In genomic region chr2:153528571-153529364, GRCm38 (mm10) we compare ENCODE assay signal across 9 mouse cellular contexts. TPM values are rescaled to one million over a fixed set of nuclear protein-coding genes. Genes with fewer than 3 reads are reported as not detected.
DNase-seq lines count a peak whose midpoint lies in the region; ATAC-seq and TF ChIP-seq lines count a peak whose summit lies in the region.
"Had no signal": no experiment of that assay in that cellular context is flagged by ENCODE, and none has a peak within 500 bp of the region (broad histone marks: within the 10 kb centered on the region; RNA-seq: fewer than 3 reads in every experiment).

No protein-coding gene starts in this region.

- WGBS in hindbrain, postnatal 0 days = 0% methylated on average over 18 of the region's 70 CpGs
- WGBS in liver, postnatal 0 days (ENCODE audit: insufficient replicate concordance) = 2% methylated on average over 21 of the region's 70 CpGs

- ATAC-seq in megakaryocyte, adult 5-6 weeks (ENCODE audit: poor library complexity, severe bottlenecking) = no peak
- ATAC-seq in hindbrain, postnatal 0 days = peak; percentile 61
- ATAC-seq in liver, postnatal 0 days = peak; percentile 51
- ATAC-seq in activated CD4-positive, CD25-positive, alpha-beta regulatory T cell, adult 4 months = no peak

- H3K27me3 ChIP-seq in megakaryocyte, embryonic 14.5 days (replicated peaks) = no peaks in the 10 kb centered on the region
- no peaks in the 10 kb centered on the region for H3K27me3 ChIP-seq in hindbrain, postnatal 0 days (ENCODE audit: insufficient read depth, low read length)
- H3K27me3 ChIP-seq in liver, postnatal 0 days (ENCODE audit: insufficient read depth, low read length) = peaks cover 19% of the 10 kb centered on the region; the same call in 1 of the 2 replicates

- peaks cover 25% of the 10 kb centered on the region for H3K36me3 ChIP-seq in megakaryocyte, embryonic 14.5 days (replicated peaks; ENCODE audit: low read length)
- no peaks in the 10 kb centered on the region for H3K36me3 ChIP-seq in hindbrain, postnatal 0 days (ENCODE audit: insufficient read depth, low read length)
- no peaks in the 10 kb centered on the region for H3K36me3 ChIP-seq in liver, postnatal 0 days (replicated peaks; ENCODE audit: insufficient read depth, low read length)

- H3K27ac ChIP-seq in embryonic fibroblast, embryonic 13.5 days (ENCODE audit: insufficient read depth, low read length) = no peak overlapping the region
- H3K27ac ChIP-seq in hindbrain, postnatal 0 days = peak overlapping the region; percentile 88
- peak overlapping the region; percentile 62 for H3K27ac ChIP-seq in liver, postnatal 0 days (ENCODE audit: low read depth)

- H3K4me1 ChIP-seq in megakaryocyte, embryonic 14.5 days = peaks cover 73% of the 10 kb centered on the region
- H3K4me1 ChIP-seq in embryonic fibroblast, embryonic 13.5 days (ENCODE audit: control insufficient read depth, insufficient read depth, low read length) = no peaks in the 10 kb centered on the region
- H3K4me1 ChIP-seq in hindbrain, postnatal 0 days (ENCODE audit: insufficient read depth, low read length) = peaks cover 8% of the 10 kb centered on the region; the same call in 1 of the 2 replicates
- peaks cover 36% of the 10 kb centered on the region for H3K4me1 ChIP-seq in liver, postnatal 0 days (ENCODE audit: insufficient read depth)

- no peak for TF ChIP-seq CTCF in embryonic fibroblast, embryonic 13.5 days (IDR thresholded peaks at IDR 0.05; ENCODE audit: borderline replicate concordance, insufficient read depth, low read length)
- TF ChIP-seq CTCF in hindbrain, postnatal 0 days (IDR thresholded peaks at IDR 0.05; ENCODE audit: low read depth) = no peak
- TF ChIP-seq CTCF in liver, postnatal 0 days (IDR thresholded peaks at IDR 0.05; ENCODE audit: low read depth) = no peak

- H3K4me3 ChIP-seq in megakaryocyte, embryonic 14.5 days (replicated peaks) = peak overlapping the region; percentile 96
- peak overlapping the region; percentile 44 for H3K4me3 ChIP-seq in embryonic fibroblast, embryonic 13.5 days (ENCODE audit: insufficient read depth, low read length)
- H3K4me3 ChIP-seq in hindbrain, postnatal 0 days (ENCODE audit: low read length) = peak overlapping the region; percentile 86
- peak overlapping the region; percentile 75 for H3K4me3 ChIP-seq in liver, postnatal 0 days (ENCODE audit: low read depth, low read length)

- TF ChIP-seq EP300 in liver, postnatal 0 days (IDR thresholded peaks at IDR 0.05; ENCODE audit: low read depth) = no peak

- H3K4me2 ChIP-seq in hindbrain, postnatal 0 days (ENCODE audit: low read depth, low read length) = peak overlapping the region; percentile 69
- H3K4me2 ChIP-seq in liver, postnatal 0 days (ENCODE audit: low read depth, low read length) = peak overlapping the region; percentile 99

- peak overlapping the region; percentile 92 for H3K9ac ChIP-seq in hindbrain, postnatal 0 days (replicated peaks; ENCODE audit: low read length)
- H3K9ac ChIP-seq in liver, postnatal 0 days (replicated peaks) = peak overlapping the region; percentile 75

- peak; percentile 41 to 71 for DNase-seq in adrenal gland, postnatal 36 days
- peak; percentile 73 for DNase-seq in hindbrain, postnatal 0 days (ENCODE audit: low spot score)
- DNase-seq in liver, postnatal 0 days = peak; percentile 69
- peak; percentile 82 for DNase-seq in retina, postnatal 1 day

- no peak for TF ChIP-seq POLR2A in embryonic fibroblast, embryonic 13.5 days (IDR thresholded peaks at IDR 0.05; ENCODE audit: low read depth, low read length)

- 0 out of 2 replicates have a peak, but pooled peaks cover under 1% of the 10 kb centered on the region for H3K9me3 ChIP-seq in megakaryocyte, embryonic 14.5 days
- no peaks in the 10 kb centered on the region for H3K9me3 ChIP-seq in hindbrain, postnatal 0 days (ENCODE audit: low read length)
- H3K9me3 ChIP-seq in liver, postnatal 0 days (ENCODE audit: low read length) = no peaks in the 10 kb centered on the region

RNA-seq across cellular contexts. Expression of gene Nol4l, which starts 1.0 kb away (rescaled TPM):
- polyA plus RNA-seq in megakaryocyte, embryonic 14.5 days (2012; ENCODE audit: insufficient read depth, low replicate concordance) = 10.6 and 40.8 TPM in 2 replicates
- 1.2 and 2.1 TPM in 2 replicates for total RNA-seq in megakaryocyte, adult 5-6 weeks (2015)
- 0.20 and 0.62 TPM in 2 replicates for total RNA-seq in megakaryocyte, adult 5-6 weeks (2017)
- total RNA-seq in adrenal gland, postnatal 36 days (2021) = 10 to 100 TPM; 12.8 to 13.3 TPM
- 4.2 and 4.7 TPM in 2 replicates for polyA plus RNA-seq in embryonic fibroblast, embryonic 13.5 days (2011; ENCODE audit: insufficient read length, low read depth, missing spikeins)
- total RNA-seq in hindbrain, postnatal 0 days (2014; rRNA removed) = 68.3 and 80.8 TPM in 2 replicates
- polyA plus RNA-seq in hindbrain, postnatal 0 days (2015; fragmentation: Nextera tagmentation; extraction: Ambion mirVana) = 23.7 and 24.2 TPM in 2 replicates
- 1.7 and 1.9 TPM in 2 replicates for polyA plus RNA-seq in liver, postnatal 0 days (2015; fragmentation: Nextera tagmentation; extraction: Ambion mirVana)
- 1 to 10 TPM; 2.7 to 3.5 TPM for polyA plus RNA-seq in activated CD4-positive, CD25-positive, alpha-beta regulatory T cell, adult 4 months (2017; shearing (Covaris generic))

RNA-seq across cellular contexts. Expression of gene 4930404H24Rik, which starts 36.2 kb away (rescaled TPM):
- polyA plus RNA-seq in megakaryocyte, embryonic 14.5 days (2012; ENCODE audit: insufficient read depth, low replicate concordance) = 0.54 TPM in 1 of 2 replicates, not detected in the other
- not detected in 2 replicates for total RNA-seq in megakaryocyte, adult 5-6 weeks (2015)
- not detected in 2 replicates for total RNA-seq in megakaryocyte, adult 5-6 weeks (2017)
- not detected for total RNA-seq in adrenal gland, postnatal 36 days (2021)
- polyA plus RNA-seq in embryonic fibroblast, embryonic 13.5 days (2011; ENCODE audit: insufficient read length, low read depth, missing spikeins) = not detected in 2 replicates
- not detected in 2 replicates for total RNA-seq in hindbrain, postnatal 0 days (2014; rRNA removed)
- not detected in 2 replicates for polyA plus RNA-seq in hindbrain, postnatal 0 days (2015; fragmentation: Nextera tagmentation; extraction: Ambion mirVana)
- not detected in 2 replicates for polyA plus RNA-seq in liver, postnatal 0 days (2015; fragmentation: Nextera tagmentation; extraction: Ambion mirVana)
- not detected for polyA plus RNA-seq in activated CD4-positive, CD25-positive, alpha-beta regulatory T cell, adult 4 months (2017; shearing (Covaris generic))
- total RNA-seq: common myeloid progenitor, adult 5-6 weeks had no signal

Comparison
In these comparisons a context has a peak if more than half of its experiments do, and no peak if none do; other contexts are left out.
1. H3K4me3 ChIP-seq: peak in every context shown above with its lines; median percentile 96 in megakaryocyte, embryonic 14.5 days; 86 in hindbrain, postnatal 0 days; 75 in liver, postnatal 0 days; 44 in embryonic fibroblast, embryonic 13.5 days.
2. ATAC-seq: peak in hindbrain, postnatal 0 days (single experiment) and liver, postnatal 0 days (single experiment); none in megakaryocyte, adult 5-6 weeks (single experiment) and activated CD4-positive, CD25-positive, alpha-beta regulatory T cell, adult 4 months (single experiment).
3. Peak in every context shown above with its lines, with median percentiles within 50 percentile points of each other: DNase-seq.